Mouse (Mus musculus) adrenal gland, adult 2 months (tissue): ENCODE measurements around the gene Rragb. TPM values are rescaled to one million over a fixed set of nuclear protein-coding genes. Genes with fewer than 3 reads are reported as not detected.
A peak's percentile ranks its signal among the peaks of the same experiment; 100 is the strongest.

Experiments used
- DNase-seq: peaks from one replicate; pipeline ENCODE4 v3.0.0; 2021
- long read RNA-seq: library from polyadenylated mRNA; stranded (forward); transcript quantifications from one replicate; pipeline ENCODE4 v2.0.0, GENCODE M21; 2021
- polyA plus RNA-seq: library from polyadenylated mRNA; depleted of rRNA; stranded (reverse); fragments of >200 nt; gene quantifications from 2 replicates; pipeline ENCODE4 v1.2.3, GENCODE M21; 2012; rRNA removed
- total RNA-seq, 2 experiments: library from RNA; stranded (reverse); gene quantifications; 2 replicates each; pipeline ENCODE4 v1.2.3; 2021

Rragb gene
- 10 to 100 TPM in 1 of 2 experiments, 1 to 10 TPM in 1; 6.4 to 13.2 TPM for total RNA-seq
- polyA plus RNA-seq, result 2.3 and 3.7 TPM in 2 replicates
- long read RNA-seq, transcript Rragb-201 (11 exons, 2,258 nt), result major isoform, 10 of 14 reads
- long read RNA-seq, partial matches to known transcripts, result 0 of 14 reads
- long read RNA-seq, other reads (novel, unspliced or antisense), result 4 of 14 reads

GRCm38 (mm10) chrX:153139734-153140515, at the start of gene Rragb:
TSS of gene Rragb (plus strand) at chrX:153139981.
- DNase-seq, result peak; percentile 85

- no peak for DNase-seq
Observed at GRCm38 (mm10) chrX:153118486-153118885, 21.3 kb upstream of the Rragb start, which contains the start of gene Foxr2. TSS of gene Foxr2 (plus strand) at chrX:153118786.

- no peak for DNase-seq
Observed at GRCm38 (mm10) chrX:153119013-153119412, 20.8 kb upstream of the Rragb start.

- no peak for DNase-seq
Observed at GRCm38 (mm10) chrX:153142656-153143055, 2.9 kb downstream of the Rragb start.

- DNase-seq, result no peak
Observed at GRCm38 (mm10) chrX:153151766-153152165, 12.0 kb downstream of the Rragb start.

- peak; percentile 11 for DNase-seq
Observed at GRCm38 (mm10) chrX:153155322-153155721, 15.5 kb downstream of the Rragb start.

GRCm38 (mm10) chrX:153174786-153175185, 35.0 kb downstream of the Rragb start:
- DNase-seq, result no peak

- peak; percentile 7 for DNase-seq
Observed at GRCm38 (mm10) chrX:153182221-153182620, 42.4 kb downstream of the Rragb start.

- DNase-seq, result peak; percentile 5
Observed at GRCm38 (mm10) chrX:153199185-153199584, 59.4 kb downstream of the Rragb start.

GRCm38 (mm10) chrX:153211101-153211500, 71.3 kb downstream of the Rragb start:
- DNase-seq, result no peak

Other genes starting within 250 kb of the Rragb start
- 1 to 10 TPM; 1.9 to 2.8 TPM for gene Usp51, start 133.5 kb upstream of the Rragb start, total RNA-seq
- gene Usp51, start 133.5 kb upstream of the Rragb start, polyA plus RNA-seq, result 0.40 and 0.58 TPM in 2 replicates
- 10 to 100 TPM; 12.4 to 30.4 TPM for gene Mageh1, start 102.4 kb upstream of the Rragb start, total RNA-seq
- 5.8 and 6.0 TPM in 2 replicates for gene Mageh1, start 102.4 kb upstream of the Rragb start, polyA plus RNA-seq
- gene Foxr2, start 21.2 kb upstream of the Rragb start, total RNA-seq, result not detected
- 0.03 TPM in 1 of 2 replicates, not detected in the other for gene Foxr2, start 21.2 kb upstream of the Rragb start, polyA plus RNA-seq
- gene Klf8, start 97.5 kb downstream of the Rragb start, total RNA-seq, result under 1 TPM; 0.31 to 0.72 TPM
- 0.12 and 0.15 TPM in 2 replicates for gene Klf8, start 97.5 kb downstream of the Rragb start, polyA plus RNA-seq